Mouse (Mus musculus) G1E (cell line): Measurements from ENCODE around the gene Sppl2a.

Experiments used
- CTCF ChIP-seq: IDR thresholded peaks from 2 replicates; pipeline ENCODE4 v1.5.1; 2012; ENCODE audit warnings: low read depth, low read length, inconsistent platforms, mixed read lengths
- GATA1 ChIP-seq: IDR thresholded peaks from 2 replicates; pipeline ENCODE4 v1.6.1; 2012; ENCODE audit warnings: borderline replicate concordance, low read length, inconsistent platforms, mixed read lengths
- GATA2 ChIP-seq: IDR thresholded peaks from 2 replicates; pipeline ENCODE4 v1.6.1; 2012; ENCODE audit warnings: low read depth, low read length, inconsistent platforms, borderline replicate concordance
- POLR2AphosphoS5 ChIP-seq: IDR thresholded peaks from 2 replicates; pipeline ENCODE4 v1.6.1; 2012; ENCODE audit warnings: low read depth, low read length, inconsistent platforms; ENCODE audit not compliant: insufficient replicate concordance
- TAL1 ChIP-seq: conservative IDR thresholded peaks from 2 replicates; pipeline ENCODE4 v1.6.1; 2012; ENCODE audit warnings: low read depth, low read length, inconsistent platforms, mixed read lengths

DNA sequence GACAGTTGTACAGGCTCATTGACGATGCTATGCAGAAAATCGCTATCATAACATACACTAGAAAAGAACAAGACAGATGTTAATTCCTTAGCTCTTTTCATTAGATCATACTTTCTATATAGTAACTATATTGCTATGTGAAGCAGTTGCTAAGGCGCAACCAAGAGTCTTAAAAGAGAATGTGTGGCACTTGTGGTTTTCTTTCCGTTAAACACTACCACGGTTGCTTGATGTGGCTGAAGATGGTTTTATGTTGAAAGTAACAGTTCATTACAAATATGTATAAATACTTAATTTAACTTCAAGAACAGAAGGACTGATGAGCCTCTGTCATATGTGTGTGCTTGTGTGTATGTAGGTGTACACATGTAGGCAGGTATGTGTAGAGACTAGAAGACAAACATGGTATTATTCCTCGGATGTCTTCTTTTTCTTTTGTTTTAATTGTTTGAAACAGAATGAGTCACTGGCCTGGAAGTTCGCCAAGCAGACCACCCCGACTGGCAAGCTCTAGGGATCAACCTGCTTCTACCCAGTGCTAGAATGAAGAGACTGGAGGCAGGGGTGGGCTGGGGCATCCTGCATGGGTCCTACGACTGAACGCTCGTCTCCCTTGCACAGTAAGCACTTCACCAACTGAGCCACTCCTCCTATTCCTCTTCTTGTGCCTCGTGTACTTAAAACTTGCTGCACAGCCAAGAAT lies 12.5 kb downstream of the Sppl2a start:
- TF ChIP-seq CTCF (no peak), TAL1 (no peak), GATA1 (no peak), POLR2AphosphoS5 (no peak), GATA2 (no peak)
